Mouse (Mus musculus) large intestine, adult 2 months (tissue): Measurements from ENCODE around the gene Sema6d. TPM values are rescaled to one million over a fixed set of nuclear protein-coding genes. Genes with fewer than 3 reads are reported as not detected.

Experiments used
- DNase-seq: peaks from one replicate; pipeline ENCODE4 v3.0.0-alpha.2; 2012; ENCODE audit warnings: low read depth, low spot score
- WGBS: fragments of 180-500 bp; shearing (Covaris S2); methylation state at CpG from one replicate; pipeline ENCODE4 v1.1.7; 2018; 5-methylcytosine and 5-hydroxymethylcytosine counted together
- polyA plus RNA-seq: library from polyadenylated mRNA; depleted of rRNA; stranded (reverse); fragments of >200 nt; gene quantifications from 2 replicates; pipeline ENCODE4 v1.2.3, GENCODE M21; 2012; rRNA removed

Sema6d gene
- polyA plus RNA-seq: 11.3 and 20.1 TPM in 2 replicates

DNA sequence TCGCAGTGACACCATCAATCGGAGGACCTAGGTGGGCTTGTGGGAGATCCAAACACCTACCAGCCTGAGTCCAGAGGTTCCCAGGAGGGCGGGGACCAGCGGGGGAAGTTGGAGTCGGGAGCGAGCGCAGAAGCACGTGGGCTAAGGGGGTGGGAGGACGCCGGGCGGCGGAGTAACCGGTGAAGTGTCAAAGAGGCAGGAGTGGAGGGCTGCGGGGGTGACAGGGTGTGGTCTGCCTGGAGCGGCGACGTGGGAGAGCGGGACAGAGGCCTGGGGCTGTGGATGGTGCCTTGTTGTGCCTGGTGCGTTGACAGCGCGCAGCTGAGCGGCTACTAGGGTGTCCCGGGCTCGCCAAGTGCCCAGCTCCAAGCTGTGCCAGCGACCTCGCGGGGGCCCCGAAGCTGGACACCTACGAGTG is at the start of gene Sema6d:
Gene Sema6d, plus strand, starts transcription at position 157 of the 418 bp plus-strand sequence.
- 3% methylated on average over 29 of the region's 29 CpGs for WGBS
- no peak for DNase-seq

DNA sequence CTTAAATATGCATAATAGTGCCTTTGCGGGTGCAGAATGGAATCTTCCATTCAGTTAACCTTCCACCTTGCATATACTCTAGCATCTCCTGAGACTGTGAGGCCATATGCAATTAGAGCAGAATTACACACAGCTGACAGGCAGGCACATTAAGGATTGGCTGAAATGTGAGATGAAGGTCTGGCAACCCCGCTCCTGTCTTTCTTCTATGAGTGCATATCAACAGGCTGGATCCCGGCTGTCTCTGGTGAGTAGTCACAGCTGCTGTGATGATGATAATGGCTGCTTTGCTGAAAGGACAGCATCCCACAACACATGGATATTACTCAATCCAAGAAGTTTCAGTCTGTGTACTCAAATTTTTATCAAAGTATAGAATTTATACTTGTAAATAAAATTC is 29.9 kb upstream of the Sema6d start:
- WGBS: 73% methylated on average over 3 of the region's 3 CpGs
- DNase-seq: no peak

DNA sequence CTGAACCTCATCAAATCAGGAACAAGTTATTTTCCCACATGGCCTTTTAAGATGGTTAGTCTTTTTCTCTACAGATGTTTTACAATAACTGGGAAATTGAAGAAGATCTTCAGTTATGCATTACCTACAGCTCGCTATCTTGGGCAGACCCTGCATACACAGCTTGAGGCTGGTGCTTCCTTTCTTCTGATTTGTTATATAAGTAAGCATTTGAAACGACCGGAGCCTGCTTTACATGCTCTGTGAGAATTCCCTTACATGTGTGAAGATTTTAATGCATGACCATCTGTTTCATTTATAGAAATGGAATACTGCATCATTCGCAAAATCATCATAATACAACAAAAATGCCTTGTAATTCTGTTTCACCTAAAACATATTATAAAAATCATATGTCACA is 21.4 kb upstream of the Sema6d start:
- 83% methylated on average over 4 of the region's 4 CpGs for WGBS
- no peak for DNase-seq

DNA sequence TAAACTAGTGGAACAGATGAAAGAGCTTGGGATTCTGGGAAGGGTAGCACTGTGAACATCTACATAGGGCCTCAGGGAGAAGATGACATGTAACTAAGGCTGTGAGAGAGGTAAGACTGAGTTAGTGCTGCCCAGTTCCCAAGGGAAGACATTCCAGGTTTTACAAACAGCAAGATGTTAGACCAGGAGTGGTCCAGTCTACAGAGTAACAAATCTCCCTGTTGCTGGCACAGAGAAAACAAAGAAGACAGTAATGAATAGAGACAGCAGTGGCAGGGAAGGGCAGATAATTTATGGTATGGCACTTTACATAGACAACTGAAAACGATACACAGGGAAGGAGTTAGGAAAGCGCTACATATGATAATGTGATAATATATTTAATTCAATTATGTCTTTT is 19.1 kb upstream of the Sema6d start:
- 53% methylated on average over 2 of the region's 2 CpGs for WGBS
- no peak for DNase-seq

DNA sequence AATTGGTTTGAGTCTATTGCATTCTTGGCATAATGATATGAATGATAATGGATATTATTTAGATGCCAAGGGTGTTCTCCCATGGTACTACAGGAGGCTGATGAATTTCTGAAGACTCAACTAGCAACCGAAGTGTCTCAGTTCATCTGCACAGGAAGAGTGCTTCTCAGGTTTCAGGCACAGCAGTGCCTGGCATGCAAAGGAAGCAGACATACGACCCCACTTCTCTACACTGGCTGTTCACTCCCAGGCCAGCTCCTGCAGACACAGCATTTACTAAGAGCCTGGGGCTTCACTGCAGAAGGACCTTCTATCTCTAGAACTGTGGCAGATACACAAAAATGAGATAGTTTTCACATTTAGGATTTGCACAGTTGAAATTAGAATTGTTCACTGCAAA is 18.4 kb upstream of the Sema6d start:
- WGBS: 15% methylated on average over 2 of the region's 2 CpGs
- no peak for DNase-seq

DNA sequence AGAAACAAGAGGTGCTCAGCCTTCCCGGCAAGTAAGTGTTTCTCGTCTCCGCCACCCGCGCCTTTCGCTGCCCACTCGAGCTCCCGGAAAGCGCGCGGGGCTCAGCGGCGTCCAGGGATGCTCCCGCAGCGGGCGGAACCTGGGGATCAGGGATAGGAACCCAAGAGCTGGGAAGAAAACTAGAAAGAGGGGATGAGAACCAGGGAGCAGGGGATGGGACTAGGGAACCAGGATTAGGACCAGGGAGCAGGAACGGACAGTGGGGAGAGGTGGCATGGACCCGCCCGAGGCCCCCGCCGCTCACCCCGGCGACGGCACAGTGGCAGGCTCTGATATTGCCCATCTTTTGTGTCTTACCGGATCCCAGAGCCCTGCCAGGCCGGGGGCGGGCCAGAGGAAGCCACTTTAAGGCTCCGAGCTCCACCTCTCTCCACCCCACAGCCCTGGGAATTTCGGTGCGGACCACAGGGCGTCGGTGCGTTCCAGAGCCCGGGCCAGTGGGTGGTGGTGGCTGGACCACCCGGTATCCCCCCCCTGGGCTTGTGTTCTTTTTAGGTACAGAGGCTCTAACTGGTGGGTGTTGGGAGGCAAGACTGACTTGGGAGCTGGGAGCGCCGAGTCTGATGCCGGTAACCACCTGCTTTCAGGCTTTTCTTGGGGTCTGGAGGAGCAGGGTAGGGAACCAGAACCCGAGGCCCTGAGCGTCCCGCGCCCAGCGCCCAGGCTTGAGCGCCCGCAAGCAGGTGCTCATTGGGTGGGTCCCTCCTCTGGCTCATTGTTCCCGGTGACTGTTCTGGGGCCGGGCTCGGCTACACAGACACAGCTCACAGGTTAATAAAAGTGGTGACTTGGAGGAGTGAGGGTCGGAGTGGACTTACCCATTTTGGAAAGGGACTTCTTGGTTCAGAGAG is 717 bp downstream of the Sema6d start:
- 3% methylated on average over 49 of the region's 49 CpGs for WGBS
- DNase-seq: no peak

DNA sequence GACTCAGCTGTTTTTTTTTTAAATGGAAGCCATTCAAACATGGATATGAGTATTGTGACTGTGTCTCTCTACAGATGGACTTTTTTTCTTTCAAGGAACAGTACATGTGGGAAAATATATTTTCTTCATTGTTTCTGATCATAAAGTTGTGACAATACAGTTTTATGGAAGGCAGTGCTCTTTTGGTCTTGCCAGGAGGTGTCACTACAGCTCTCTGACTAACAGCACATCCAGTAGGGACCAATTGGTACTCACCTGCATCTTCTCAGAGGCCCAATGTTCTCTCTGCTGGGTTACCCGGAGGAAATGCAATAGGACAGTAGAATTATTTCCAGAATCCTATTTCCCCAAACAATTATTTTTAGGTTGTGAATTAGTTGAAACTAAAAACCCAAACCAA is 9.9 kb downstream of the Sema6d start:
- 36% methylated on average over 1 of the region's 1 CpGs for WGBS
- no peak for DNase-seq

DNA sequence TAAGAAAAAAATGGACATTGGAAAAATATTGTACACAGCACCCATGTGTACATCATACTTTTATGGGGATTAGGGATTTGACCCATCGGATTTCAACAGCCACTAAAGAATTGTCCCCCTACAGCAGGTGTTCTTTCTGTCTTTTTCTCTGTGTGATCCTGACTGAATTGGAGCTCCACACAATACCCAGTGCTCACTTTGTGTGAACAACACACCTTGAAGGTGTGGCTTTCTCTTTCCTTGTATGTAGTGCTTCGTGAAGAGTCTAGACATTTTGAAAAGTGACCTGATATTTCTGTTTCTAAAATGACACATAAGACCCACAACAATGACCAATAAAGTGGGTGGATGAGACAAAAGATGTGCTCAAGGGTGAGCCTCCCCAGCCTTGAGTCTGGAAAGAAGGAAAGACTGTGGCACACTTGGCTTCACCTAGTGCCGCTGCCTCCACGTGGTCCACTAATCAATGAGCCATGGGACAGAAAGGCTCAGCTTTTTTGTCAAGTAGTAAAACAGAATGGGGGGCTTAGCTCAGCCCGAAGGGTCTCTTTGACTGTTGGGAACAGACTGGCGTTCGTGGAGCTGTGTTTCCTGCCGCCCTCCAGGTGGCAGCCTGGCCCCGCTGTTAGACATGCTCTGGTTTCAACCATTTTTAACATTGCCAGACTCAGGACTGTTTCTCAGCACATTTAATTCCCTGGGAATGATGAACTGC is 10.9 kb downstream of the Sema6d start:
- DNase-seq: no peak
- 25% methylated on average over 9 of the region's 9 CpGs for WGBS

DNA sequence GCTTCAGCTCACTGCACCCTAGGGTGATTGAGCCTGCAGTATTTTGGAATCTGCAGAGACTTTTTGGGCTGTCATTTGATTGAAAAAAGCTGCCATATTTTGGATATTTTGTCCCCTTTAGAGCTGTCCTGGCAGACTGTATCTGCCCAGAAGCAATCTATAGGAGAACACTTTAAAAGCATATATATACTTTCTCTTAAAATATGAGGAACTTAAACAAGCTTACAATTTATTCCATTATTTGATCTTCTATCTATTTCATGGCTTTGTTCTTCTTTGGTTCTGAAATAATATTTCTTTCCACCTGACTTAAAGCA is 11.4 kb downstream of the Sema6d start:
- no peak for DNase-seq

DNA sequence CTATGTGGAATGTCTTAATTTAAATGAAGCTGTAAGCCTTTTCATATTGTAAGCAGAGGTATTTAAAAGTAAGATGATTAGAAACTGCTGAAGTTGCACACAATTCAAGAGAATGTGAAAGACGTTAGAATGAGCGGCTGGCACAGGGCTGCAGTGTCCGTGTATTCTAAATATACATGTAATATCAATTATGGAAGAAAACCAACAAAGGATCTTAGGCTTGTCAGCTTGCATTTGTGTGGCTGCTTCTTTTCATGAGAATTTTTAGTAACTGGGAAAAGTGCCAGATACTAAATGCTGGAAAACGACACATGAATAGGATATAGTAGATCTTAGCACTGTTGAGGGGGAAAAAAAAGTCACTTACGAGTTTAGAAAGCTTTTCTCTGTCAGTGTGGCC is 11.8 kb downstream of the Sema6d start:
- DNase-seq: no peak
- 64% methylated on average over 5 of the region's 5 CpGs for WGBS

DNA sequence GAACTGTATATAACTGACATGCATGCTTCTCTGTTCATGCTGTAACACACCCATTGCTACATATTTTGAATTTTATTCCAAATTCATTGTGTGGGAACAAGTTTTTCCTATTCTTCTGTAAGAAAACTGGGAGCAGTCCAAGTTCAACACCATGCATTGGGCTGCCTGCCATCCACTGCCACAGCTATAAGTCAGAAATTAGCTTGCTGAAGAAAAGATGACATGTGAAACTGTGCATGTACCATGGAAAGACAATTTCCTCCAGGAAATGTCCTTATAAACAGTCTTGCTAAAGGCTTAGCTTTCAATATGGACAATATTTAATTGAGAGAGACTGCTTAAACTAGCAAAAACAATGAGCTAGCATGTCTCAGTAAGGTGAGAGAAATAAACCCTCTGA is 13.5 kb downstream of the Sema6d start:
- no peak for DNase-seq

DNA sequence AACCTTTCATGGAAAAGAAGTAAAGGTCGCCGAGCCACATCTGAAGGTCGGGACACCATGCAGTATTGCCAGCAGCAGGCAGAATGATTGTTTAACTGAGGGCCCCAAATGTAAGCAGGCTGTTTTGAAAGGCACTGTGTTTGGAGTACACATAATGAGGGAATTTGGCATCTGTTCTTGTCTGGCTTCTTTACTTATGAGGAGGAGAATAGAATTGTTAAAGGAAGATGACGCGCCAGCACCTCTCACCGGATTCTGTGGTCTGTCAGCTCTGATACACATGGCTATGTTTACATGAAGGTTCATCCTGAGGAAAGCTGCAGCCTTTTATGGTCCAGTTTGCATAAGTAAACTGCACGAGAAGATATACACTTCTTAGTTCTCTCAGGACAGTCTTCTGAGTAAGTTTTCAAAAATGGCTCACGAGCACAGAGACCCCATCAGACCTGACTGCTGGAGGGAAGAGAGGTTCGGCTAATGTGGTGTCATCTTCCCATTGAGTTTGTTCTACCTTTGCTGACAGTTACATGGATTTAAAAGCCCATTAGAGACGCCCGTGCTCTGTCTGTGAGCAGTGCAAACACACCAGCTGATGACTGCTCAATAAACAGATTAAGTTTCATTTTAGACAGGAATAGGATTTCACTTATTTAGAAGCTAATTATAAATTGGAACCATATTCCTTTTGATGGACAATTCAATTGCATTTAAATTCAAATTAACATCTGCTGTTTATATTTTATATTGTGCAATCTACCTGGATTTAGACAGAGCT is 28.9 kb downstream of the Sema6d start:
- no peak for DNase-seq
- 24% methylated on average over 11 of the region's 11 CpGs for WGBS

DNA sequence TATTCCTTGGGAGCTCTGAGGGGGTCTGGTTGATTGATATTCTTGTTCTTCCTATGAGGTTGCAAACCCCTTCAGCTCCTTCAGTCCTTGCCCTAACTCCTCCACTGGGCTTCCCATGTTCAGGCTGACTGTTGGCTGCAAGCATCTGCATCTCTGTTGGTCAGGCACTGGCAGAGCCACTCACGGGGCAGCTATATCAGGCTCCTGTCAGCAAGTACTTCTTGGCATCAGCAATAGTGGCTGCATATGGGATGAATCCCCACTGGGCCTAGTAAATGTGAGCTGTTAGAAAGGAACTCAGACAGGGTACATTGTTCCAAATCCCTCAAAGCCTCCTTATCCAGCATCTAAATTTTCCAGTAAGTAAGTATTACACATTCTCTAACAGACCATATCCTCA is 30.6 kb downstream of the Sema6d start:
- WGBS: 67% methylated on average over 1 of the region's 1 CpGs
- DNase-seq: no peak

DNA sequence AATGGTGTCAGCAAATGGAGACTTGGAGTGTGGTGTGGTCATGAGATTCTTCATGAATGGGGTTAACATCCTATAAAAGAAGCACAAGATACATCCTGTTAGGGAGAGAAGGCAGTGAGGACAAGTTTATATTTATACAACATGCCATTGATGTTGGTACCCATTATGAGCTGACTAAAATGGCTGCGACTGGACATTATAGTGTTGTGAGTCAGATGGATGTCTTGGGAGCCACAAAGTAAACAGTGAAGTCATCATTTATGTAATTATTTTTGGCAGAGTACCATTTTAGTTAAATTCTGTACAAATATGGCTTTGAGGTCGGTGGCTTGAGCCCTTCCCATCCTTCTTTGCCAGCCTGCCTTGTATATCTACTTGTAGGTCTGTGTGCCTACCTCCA is 31.8 kb downstream of the Sema6d start:
- 53% methylated on average over 2 of the region's 2 CpGs for WGBS
- DNase-seq: no peak

DNA sequence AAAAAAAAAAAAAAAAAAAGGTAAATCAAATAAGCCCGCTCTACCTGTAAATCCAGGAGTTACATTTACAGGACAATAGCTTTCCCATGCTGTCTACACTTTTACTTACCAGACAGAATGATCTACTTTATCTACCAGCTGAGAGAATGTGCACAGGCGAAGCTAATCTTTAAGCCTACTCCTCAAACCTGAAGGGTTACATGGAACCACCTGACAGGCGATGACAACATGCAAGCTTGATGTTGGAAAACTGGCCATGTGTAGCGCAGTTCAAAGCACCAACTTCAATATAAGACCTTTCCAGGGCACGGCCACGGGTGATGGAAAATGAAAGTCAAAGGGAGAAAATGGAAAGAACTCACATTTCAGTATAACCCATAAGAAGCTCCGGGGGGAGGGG is 35.7 kb downstream of the Sema6d start:
- DNase-seq: no peak
- WGBS: 85% methylated on average over 7 of the region's 7 CpGs

DNA sequence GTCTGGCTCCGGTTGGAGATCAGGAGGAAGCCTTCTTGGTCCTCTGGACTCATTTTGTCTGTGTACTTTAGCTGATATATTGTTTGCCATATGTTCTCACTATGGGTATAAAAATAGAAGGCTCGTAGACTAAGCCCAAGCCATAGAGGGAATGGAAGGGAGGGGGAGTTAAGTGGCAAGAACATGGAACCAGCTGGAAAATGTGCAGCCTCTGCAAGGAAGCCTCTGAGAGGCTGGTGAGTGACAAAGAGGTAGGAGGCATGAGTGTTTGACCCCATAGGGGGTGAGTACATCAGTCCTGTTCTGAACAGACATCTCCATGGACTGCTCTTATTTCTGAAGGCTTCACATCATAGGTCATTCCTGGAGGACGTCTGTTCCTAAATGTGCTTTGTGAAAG is 37.1 kb downstream of the Sema6d start:
- WGBS: 45% methylated on average over 3 of the region's 3 CpGs
- DNase-seq: no peak

DNA sequence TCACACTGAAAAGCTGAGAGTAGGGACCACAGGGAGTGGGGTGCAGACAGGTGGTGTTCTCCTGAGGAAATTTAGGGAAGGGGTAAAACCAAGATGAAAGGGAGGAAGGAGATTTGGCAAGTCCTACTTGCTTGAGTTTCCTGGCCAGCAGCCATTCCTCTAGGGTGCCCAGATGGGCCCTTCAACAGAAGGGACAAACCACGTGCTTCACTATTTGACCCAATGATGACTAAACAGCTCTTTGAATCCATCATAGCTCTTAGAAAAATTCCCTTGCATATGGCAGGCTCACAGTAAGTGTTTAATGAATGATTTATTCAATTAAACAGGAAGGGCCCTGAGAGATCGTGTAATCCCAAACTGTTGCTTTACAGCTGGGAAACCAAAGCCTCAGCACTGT is 41.1 kb downstream of the Sema6d start:
- DNase-seq: no peak
- 66% methylated on average over 2 of the region's 2 CpGs for WGBS

DNA sequence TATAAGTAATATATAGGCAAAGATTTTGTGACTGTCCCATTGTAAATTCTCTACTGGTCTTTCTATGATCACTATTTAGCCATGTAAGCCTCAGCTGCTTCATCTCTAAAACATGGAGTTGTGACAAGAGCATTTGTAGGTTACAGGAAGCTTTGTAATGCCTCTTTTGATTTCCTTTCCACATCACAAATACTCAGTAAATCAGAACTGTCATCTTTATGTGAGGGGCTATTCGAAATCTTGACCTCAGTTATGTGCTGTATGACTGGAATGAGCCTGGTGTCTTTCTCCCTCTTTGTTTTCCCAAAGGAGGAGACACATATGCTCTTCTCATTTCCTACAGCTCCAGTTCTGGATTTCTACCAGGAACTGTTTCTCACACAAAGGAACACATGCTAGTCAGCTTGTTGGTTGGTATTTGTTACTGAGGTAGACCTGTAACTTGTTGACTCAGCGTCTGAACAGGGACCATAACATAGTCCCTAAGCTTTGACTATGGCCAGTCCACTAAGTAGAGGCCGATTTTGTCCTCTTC is 51.8 kb downstream of the Sema6d start:
- DNase-seq: no peak
- 58% methylated on average over 3 of the region's 3 CpGs for WGBS

DNA sequence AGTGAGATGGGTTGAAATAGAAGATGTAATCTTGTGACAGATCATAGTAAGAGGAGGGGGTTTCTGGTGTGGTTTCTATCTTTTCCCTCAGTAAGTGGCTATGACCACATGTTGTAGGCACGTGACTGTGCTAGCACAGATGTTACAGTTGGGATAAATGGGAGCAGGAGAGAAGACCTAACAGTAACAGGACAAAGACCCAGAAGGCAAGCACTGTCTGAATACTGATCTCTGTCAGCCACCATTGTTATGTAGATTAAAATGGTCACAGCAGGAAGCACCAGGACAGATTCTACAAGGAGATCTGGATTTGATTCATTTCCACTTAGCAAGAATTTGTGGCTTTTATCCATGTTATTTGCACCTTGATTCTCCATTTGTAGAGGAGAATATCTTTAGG is 55.8 kb downstream of the Sema6d start:
- DNase-seq: no peak
- 61% methylated on average over 1 of the region's 1 CpGs for WGBS

DNA sequence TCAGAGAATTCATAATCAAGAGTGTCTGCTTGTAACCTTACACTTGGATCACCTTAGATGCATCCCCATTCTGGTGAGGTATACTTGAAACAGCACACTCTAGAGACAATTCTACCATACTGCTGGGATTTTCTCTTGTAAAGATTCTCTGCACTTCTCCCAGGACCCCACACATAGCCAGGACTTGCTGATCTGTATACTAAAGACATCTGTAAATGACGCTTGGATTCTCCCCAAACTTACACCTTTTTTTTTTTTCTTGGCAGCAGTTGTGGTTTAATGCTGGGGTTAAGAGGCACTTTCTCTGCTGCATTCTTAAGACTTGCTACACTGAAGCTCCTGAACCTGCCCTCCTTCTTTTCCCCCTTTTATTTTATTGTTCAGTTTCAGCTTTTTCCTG is 68.4 kb downstream of the Sema6d start:
- DNase-seq: no peak
- WGBS: 49% methylated on average over 1 of the region's 1 CpGs
